Mouse (Mus musculus): ENCODE data around the gene Zfp36l2.
A peak's percentile ranks its signal among the peaks of the same experiment; 100 is the strongest.

Zfp36l2 gene

GRCm38 (mm10) chr17:84187727-84188373 lies at the start of gene Zfp36l2:
Gene Zfp36l2 (minus strand): TSS chr17:84187947.
- no peak for TF ChIP-seq GATA4 (IDR thresholded peaks at IDR 0.05; ENCODE audit: insufficient replicate concordance, low read length)

- TF ChIP-seq GATA4 (IDR thresholded peaks at IDR 0.05; ENCODE audit: insufficient replicate concordance, low read length): peak; percentile 84
Observed at GRCm38 (mm10) chr17:84236781-84237557, 49.2 kb upstream of the Zfp36l2 start.

GRCm38 (mm10) chr17:84235399-84235928 lies 47.7 kb upstream of the Zfp36l2 start:
- TF ChIP-seq GATA4 (IDR thresholded peaks at IDR 0.05; ENCODE audit: insufficient replicate concordance, low read length): no peak

GRCm38 (mm10) chr17:84233758-84234157 lies 46.0 kb upstream of the Zfp36l2 start:
- TF ChIP-seq GATA4 (IDR thresholded peaks at IDR 0.05; ENCODE audit: insufficient replicate concordance, low read length): no peak

GRCm38 (mm10) chr17:84231361-84231760 lies 43.6 kb upstream of the Zfp36l2 start:
- no peak for TF ChIP-seq GATA4 (IDR thresholded peaks at IDR 0.05; ENCODE audit: insufficient replicate concordance, low read length)

GRCm38 (mm10) chr17:84228223-84228622 lies 40.5 kb upstream of the Zfp36l2 start:
- TF ChIP-seq GATA4 (IDR thresholded peaks at IDR 0.05; ENCODE audit: insufficient replicate concordance, low read length): no peak

- TF ChIP-seq GATA4 (IDR thresholded peaks at IDR 0.05; ENCODE audit: insufficient replicate concordance, low read length): no peak
Observed at GRCm38 (mm10) chr17:84226681-84227080, 38.9 kb upstream of the Zfp36l2 start.

- TF ChIP-seq GATA4 (IDR thresholded peaks at IDR 0.05; ENCODE audit: insufficient replicate concordance, low read length): no peak
Observed at GRCm38 (mm10) chr17:84226231-84226630, 38.5 kb upstream of the Zfp36l2 start.

- no peak for TF ChIP-seq GATA4 (IDR thresholded peaks at IDR 0.05; ENCODE audit: insufficient replicate concordance, low read length)
Observed at GRCm38 (mm10) chr17:84224217-84224887, 36.6 kb upstream of the Zfp36l2 start.

GRCm38 (mm10) chr17:84217696-84218095 lies 29.9 kb upstream of the Zfp36l2 start:
- no peak for TF ChIP-seq GATA4 (IDR thresholded peaks at IDR 0.05; ENCODE audit: insufficient replicate concordance, low read length)

GRCm38 (mm10) chr17:84215264-84215960 lies 27.7 kb upstream of the Zfp36l2 start:
- TF ChIP-seq GATA4 (IDR thresholded peaks at IDR 0.05; ENCODE audit: insufficient replicate concordance, low read length): no peak

- TF ChIP-seq GATA4 (IDR thresholded peaks at IDR 0.05; ENCODE audit: insufficient replicate concordance, low read length): no peak
Observed at GRCm38 (mm10) chr17:84213464-84213863, 25.7 kb upstream of the Zfp36l2 start.

GRCm38 (mm10) chr17:84207611-84208010 lies 19.9 kb upstream of the Zfp36l2 start:
- no peak for TF ChIP-seq GATA4 (IDR thresholded peaks at IDR 0.05; ENCODE audit: insufficient replicate concordance, low read length)

- no peak for TF ChIP-seq GATA4 (IDR thresholded peaks at IDR 0.05; ENCODE audit: insufficient replicate concordance, low read length)
Observed at GRCm38 (mm10) chr17:84206239-84206638, 18.5 kb upstream of the Zfp36l2 start.

- no peak for TF ChIP-seq GATA4 (IDR thresholded peaks at IDR 0.05; ENCODE audit: insufficient replicate concordance, low read length)
Observed at GRCm38 (mm10) chr17:84204962-84205361, 17.2 kb upstream of the Zfp36l2 start.

Measured in liver, adult (tissue).